In genomic region chr1:181512430-181513129, GRCm38 (mm10) we compare ENCODE assay signal across 20 mouse cellular contexts. TPM values are rescaled to one million over a fixed set of nuclear protein-coding genes. Genes with fewer than 3 reads are reported as not detected.
DNase-seq lines count a peak whose midpoint lies in the region; ATAC-seq and TF ChIP-seq lines count a peak whose summit lies in the region.
"Had no signal": no experiment of that assay in that cellular context is flagged by ENCODE, and none has a peak within 500 bp of the region (broad histone marks: within the 10 kb centered on the region; RNA-seq: fewer than 3 reads in every experiment).

No protein-coding gene starts in this region.

- no peaks in the 10 kb centered on the region for H3K36me3 ChIP-seq in intestine, embryonic 16.5 days (ENCODE audit: control insufficient read depth, insufficient read depth, low read length)
- no peaks in the 10 kb centered on the region for H3K36me3 ChIP-seq in intestine, embryonic 15.5 days
- H3K36me3 ChIP-seq in lung, embryonic 16.5 days (ENCODE audit: control insufficient read depth, insufficient read depth, low read length): no peaks in the 10 kb centered on the region
- H3K36me3 ChIP-seq in C2C12 (ENCODE audit: control insufficient read depth, insufficient read depth) (no peaks in the 10 kb centered on the region), myocyte (ENCODE audit: control insufficient read depth, insufficient read depth) (no peaks in the 10 kb centered on the region)
- H3K36me3 ChIP-seq: forebrain, embryonic 10.5 days; hindbrain, embryonic 12.5 days; hindbrain, embryonic 15.5 days had no signal

- H3K79me2 ChIP-seq in C2C12 (ENCODE audit: control insufficient read depth, insufficient read depth) (no peaks in the 10 kb centered on the region), myocyte (ENCODE audit: control insufficient read depth, insufficient read depth) (no peaks in the 10 kb centered on the region)

- TF ChIP-seq POLR2A in myocyte (IDR thresholded peaks at IDR 0.05; ENCODE audit: insufficient read length, low read depth): no peak

- no peaks in the 10 kb centered on the region for H3K9me3 ChIP-seq in intestine, embryonic 16.5 days (ENCODE audit: control insufficient read depth, low read length)
- H3K9me3 ChIP-seq in intestine, embryonic 15.5 days: no peaks in the 10 kb centered on the region
- H3K9me3 ChIP-seq in lung, embryonic 16.5 days (ENCODE audit: control insufficient read depth, low read length): no peaks in the 10 kb centered on the region
- H3K9me3 ChIP-seq: forebrain, embryonic 10.5 days; forebrain, embryonic 13.5 days; hindbrain, embryonic 12.5 days; hindbrain, embryonic 15.5 days had no signal

- H3ac ChIP-seq in C2C12 (ENCODE audit: control insufficient read depth, insufficient read length, low read depth): no peak overlapping the region
- no peak overlapping the region for H3ac ChIP-seq in myocyte (ENCODE audit: control insufficient read depth, insufficient read length)

- ATAC-seq in intestine, embryonic 16.5 days: 0 out of 2 replicates have a peak, but pooled peaks have one; percentile 62
- no peak for ATAC-seq in intestine, embryonic 15.5 days
- peak; percentile 93 for ATAC-seq in lung, embryonic 16.5 days (ENCODE audit: low read depth)
- ATAC-seq: activated CD4-positive, CD25-positive, alpha-beta regulatory T cell, adult 4 months; forebrain, embryonic 13.5 days; forebrain, embryonic 16.5 days had no signal

- DNase-seq in lung, postnatal 14 days: no peak
- DNase-seq: adrenal gland, adult 8-10 months; adrenal gland, postnatal 36 days; cerebellum, adult 18-20 months; cerebellum, adult 9-10 months; cerebellum, postnatal 14 days; gastrocnemius, postnatal 10 days; gastrocnemius, postnatal 36 days had no signal

- no peaks in the 10 kb centered on the region for H3K4me1 ChIP-seq in intestine, embryonic 16.5 days (ENCODE audit: control insufficient read depth, insufficient read depth, low read length)
- H3K4me1 ChIP-seq in intestine, embryonic 15.5 days (replicated peaks): no peaks in the 10 kb centered on the region
- peaks cover 12% of the 10 kb centered on the region for H3K4me1 ChIP-seq in lung, embryonic 16.5 days (replicated peaks; ENCODE audit: control insufficient read depth, insufficient read depth, low read length)
- H3K4me1 ChIP-seq: forebrain, embryonic 10.5 days; forebrain, embryonic 13.5 days; hindbrain, embryonic 12.5 days; hindbrain, embryonic 15.5 days had no signal

- H3K4me3 ChIP-seq in intestine, embryonic 16.5 days (ENCODE audit: low read length): no peak overlapping the region
- no peak overlapping the region for H3K4me3 ChIP-seq in intestine, embryonic 15.5 days (replicated peaks)
- H3K4me3 ChIP-seq in lung, embryonic 16.5 days (ENCODE audit: low read length): no peak overlapping the region
- no peak overlapping the region for H3K4me3 ChIP-seq in C2C12 (ENCODE audit: insufficient read depth, poor library complexity, severe bottlenecking)
- H3K4me3 ChIP-seq in myocyte: no peak overlapping the region
- H3K4me3 ChIP-seq: forebrain, embryonic 10.5 days; forebrain, embryonic 13.5 days; hindbrain, embryonic 12.5 days; hindbrain, embryonic 15.5 days had no signal

- H3K4me2 ChIP-seq in intestine, embryonic 16.5 days (ENCODE audit: low read depth, low read length): no peak overlapping the region
- no peak overlapping the region for H3K4me2 ChIP-seq in intestine, embryonic 15.5 days (replicated peaks)
- no peak overlapping the region for H3K4me2 ChIP-seq in lung, embryonic 16.5 days (ENCODE audit: low read depth, low read length)
- no peak overlapping the region for H3K4me2 ChIP-seq in myocyte (ENCODE audit: low read depth)
- H3K4me2 ChIP-seq: forebrain, embryonic 13.5 days; hindbrain, embryonic 12.5 days; hindbrain, embryonic 15.5 days had no signal

- 63% methylated on average over 15 of the region's 15 CpGs for WGBS in intestine, embryonic 16.5 days
- 58% methylated on average over 15 of the region's 15 CpGs for WGBS in intestine, embryonic 15.5 days
- WGBS in lung, embryonic 16.5 days: 53% methylated on average over 15 of the region's 15 CpGs

- H3K9ac ChIP-seq in intestine, embryonic 16.5 days (ENCODE audit: low read depth, low read length): no peak overlapping the region
- no peak overlapping the region for H3K9ac ChIP-seq in intestine, embryonic 15.5 days
- H3K9ac ChIP-seq in lung, embryonic 16.5 days (ENCODE audit: low read length): no peak overlapping the region
- H3K9ac ChIP-seq: forebrain, embryonic 13.5 days; hindbrain, embryonic 12.5 days; hindbrain, embryonic 15.5 days had no signal

- no peaks in the 10 kb centered on the region for H3K79me3 ChIP-seq in C2C12 (ENCODE audit: low read depth)

- no peak for TF ChIP-seq CTCF in C2C12 (IDR thresholded peaks at IDR 0.05; ENCODE audit: control insufficient read depth, insufficient read depth, insufficient read length)

- no peaks in the 10 kb centered on the region for H3K27me3 ChIP-seq in intestine, embryonic 16.5 days (replicated peaks; ENCODE audit: control insufficient read depth, insufficient read depth, low read length)
- H3K27me3 ChIP-seq in intestine, embryonic 15.5 days (replicated peaks): no peaks in the 10 kb centered on the region
- no peaks in the 10 kb centered on the region for H3K27me3 ChIP-seq in lung, embryonic 16.5 days (ENCODE audit: control insufficient read depth, insufficient read depth, low read depth, low read length)
- no peaks in the 10 kb centered on the region for H3K27me3 ChIP-seq in C2C12 (ENCODE audit: control insufficient read depth, insufficient read depth, insufficient read length)
- H3K27me3 ChIP-seq in myocyte (ENCODE audit: control insufficient read depth, insufficient read depth, insufficient read length): no peaks in the 10 kb centered on the region
- H3K27me3 ChIP-seq: forebrain, embryonic 13.5 days; hindbrain, embryonic 12.5 days; hindbrain, embryonic 15.5 days had no signal

- no peak overlapping the region for H3K27ac ChIP-seq in intestine, embryonic 16.5 days (ENCODE audit: low read length)
- H3K27ac ChIP-seq in intestine, embryonic 15.5 days: no peak overlapping the region
- H3K27ac ChIP-seq in lung, embryonic 16.5 days (ENCODE audit: low read length): peak overlapping the region; percentile 65
- H3K27ac ChIP-seq: forebrain, embryonic 10.5 days; forebrain, embryonic 13.5 days; hindbrain, embryonic 12.5 days; hindbrain, embryonic 15.5 days had no signal

TF ChIP-seq in C2C12, 6 proteins besides CTCF, POLR2A, EP300 and RAD21:
- TF ChIP-seq MYOG (IDR thresholded peaks at IDR 0.05; ENCODE audit: control insufficient read depth, extremely low read depth, insufficient read length) (no peak), MYOD1 (IDR thresholded peaks at IDR 0.05; ENCODE audit: control insufficient read depth, insufficient read length, low read depth) (peak; percentile 36)

TF ChIP-seq in myocyte, 11 proteins besides CTCF, POLR2A, EP300 and RAD21:
- TF ChIP-seq MYOD1 (IDR thresholded peaks at IDR 0.05; ENCODE audit: control insufficient read depth in 1 of 3, insufficient read length in 2 of 3, low read depth in 2 of 3): peak in 2 of 3 experiments; percentile 45 to 61
- TF ChIP-seq MAX (IDR thresholded peaks at IDR 0.05; ENCODE audit: low read depth): no peak
- peak in 1 of 3 experiments; percentile 12 for TF ChIP-seq MYOG (IDR thresholded peaks at IDR 0.05; ENCODE audit: control insufficient read depth in 1 of 3, insufficient read depth in 1 of 3, insufficient read length in 2 of 3, low read depth in 2 of 3)

RNA-seq across cellular contexts. Expression of gene Ccdc121, which starts 1.3 kb away (rescaled TPM):
- not detected in 2 replicates for polyA plus RNA-seq in intestine, embryonic 16.5 days (2015; fragmentation: Nextera tagmentation; extraction: Ambion mirVana)
- not detected in 2 replicates for polyA plus RNA-seq in intestine, embryonic 15.5 days (2015; fragmentation: Nextera tagmentation; extraction: Ambion mirVana)
- polyA plus RNA-seq in lung, embryonic 16.5 days (2015; fragmentation: Nextera tagmentation; extraction: Ambion mirVana): 0.58 and 1.1 TPM in 2 replicates
- polyA plus RNA-seq in C2C12 (2012; fragmentation: generic; extraction: Trizol) (not detected), myocyte (2012; fragmentation: generic; extraction: Trizol) (not detected)
- polyA plus RNA-seq: activated CD4-positive, CD25-positive, alpha-beta regulatory T cell, adult 4 months; embryonic facial prominence, embryonic 11.5 days; forebrain, embryonic 10.5 days; forebrain, embryonic 13.5 days; forebrain, embryonic 16.5 days; hindbrain, embryonic 12.5 days; hindbrain, embryonic 15.5 days had no signal
